Mouse (Mus musculus): ENCODE results near the gene Lingo3. TPM values are rescaled to one million over a fixed set of nuclear protein-coding genes. Genes with fewer than 3 reads are reported as not detected.
A peak's percentile ranks its signal among the peaks of the same experiment; 100 is the strongest.

Gene Lingo3
- polyA plus RNA-seq, 1 experiment from 2014 or later = not detected

DNA sequence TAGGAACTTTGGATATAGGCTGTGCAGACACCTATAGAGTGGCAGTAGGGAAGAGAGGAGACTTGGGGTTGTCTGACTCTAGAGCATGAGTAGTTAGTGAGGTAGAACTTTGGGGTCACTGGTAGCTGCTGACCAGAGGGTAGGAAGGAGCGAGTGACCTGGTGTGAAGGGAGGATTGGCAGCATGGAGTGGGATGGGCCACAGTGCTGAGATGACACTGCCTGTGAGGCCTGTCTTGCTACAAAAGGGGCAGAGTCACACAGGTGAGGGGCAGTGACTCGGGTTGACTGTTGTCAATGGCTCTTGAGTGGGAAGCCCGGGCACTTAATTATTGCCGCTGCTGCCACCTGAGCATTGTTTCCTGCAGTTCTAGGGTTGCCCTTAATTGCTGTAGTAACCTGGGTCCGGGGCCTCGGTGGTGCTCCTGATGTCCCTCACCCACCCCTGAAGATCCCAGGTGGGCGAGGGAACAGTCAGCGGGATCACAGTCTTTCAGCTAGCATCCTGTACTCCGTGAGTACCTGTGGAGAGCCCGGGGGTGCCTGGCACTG lies 15.9 kb downstream of the Lingo3 start:
- no peak for ATAC-seq (ENCODE audit: low read depth)
- no peaks in the 10 kb centered on the region for H3K9me3 ChIP-seq (replicated peaks; ENCODE audit: control insufficient read depth, low read length)
- peak overlapping the region; percentile 86 for H3K4me2 ChIP-seq (ENCODE audit: low read depth, low read length)
- H3K4me3 ChIP-seq (ENCODE audit: low read depth, low read length) = peak overlapping the region; percentile 75
- no peaks in the 10 kb centered on the region; the same call in 1 of the 2 replicates for H3K27me3 ChIP-seq (ENCODE audit: control insufficient read depth, insufficient read depth, low read depth, low read length)
- H3K9ac ChIP-seq (ENCODE audit: low read depth, low read length) = peak overlapping the region; percentile 79
- H3K36me3 ChIP-seq (ENCODE audit: control insufficient read depth, insufficient read depth) = peaks cover 19% of the 10 kb centered on the region
- H3K4me1 ChIP-seq (ENCODE audit: control insufficient read depth, low read depth, low read length) = peaks cover 62% of the 10 kb centered on the region
- H3K27ac ChIP-seq (ENCODE audit: low read length) = peak overlapping the region; percentile 92
- WGBS (ENCODE audit: insufficient replicate concordance) = 76% methylated on average over 10 of the region's 10 CpGs

DNA sequence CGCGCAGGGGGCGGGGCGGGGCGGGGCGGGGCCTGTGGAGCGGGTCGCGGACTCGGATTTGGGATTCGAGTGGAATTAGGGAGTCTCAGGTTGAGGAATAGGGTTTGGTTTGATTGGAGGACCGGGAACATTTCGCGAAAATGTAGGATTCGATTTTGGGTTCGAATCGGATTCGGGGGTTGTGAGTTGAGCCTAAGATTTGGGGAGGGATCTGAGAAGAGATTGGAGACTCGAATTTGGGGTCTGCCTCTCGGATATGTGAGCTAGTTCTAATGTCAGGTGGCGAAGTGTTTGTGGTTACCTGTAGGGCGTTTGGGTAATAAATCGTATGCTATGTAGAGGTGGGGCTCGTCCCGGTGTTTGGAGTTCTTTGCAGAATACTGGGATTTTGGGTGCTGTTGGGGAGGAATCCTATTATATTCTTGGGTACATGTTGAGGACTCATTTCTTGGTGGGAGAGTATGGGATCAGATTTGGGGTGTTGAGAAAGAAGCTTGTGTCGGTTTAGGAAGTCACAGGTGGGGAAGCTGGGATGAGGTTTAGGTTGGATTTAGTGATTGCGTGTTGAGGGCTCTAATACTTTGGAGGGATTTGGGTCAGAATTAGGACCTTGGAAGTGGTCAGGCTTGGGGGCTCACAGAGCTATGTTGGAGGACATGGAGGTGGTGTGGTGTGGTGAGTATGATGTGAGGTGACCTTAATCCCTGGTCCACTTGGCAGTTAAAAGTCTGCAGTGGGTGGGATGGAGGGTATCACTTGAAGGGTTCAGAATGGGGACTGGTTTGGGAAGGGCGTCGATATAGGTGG lies 16.6 kb downstream of the Lingo3 start:
- ATAC-seq (ENCODE audit: low read depth) = no peak
- 6% methylated on average over 29 of the region's 29 CpGs for WGBS (ENCODE audit: insufficient replicate concordance)
- Histone ChIP-seq H3K27me3 (ENCODE audit: control insufficient read depth, insufficient read depth, low read depth, low read length) (no peaks in the 10 kb centered on the region), H3K9ac (ENCODE audit: low read depth, low read length) (peak overlapping the region; percentile 79), H3K4me2 (ENCODE audit: low read depth, low read length) (peak overlapping the region; percentile 86), H3K9me3 (replicated peaks; ENCODE audit: control insufficient read depth, low read length) (no peaks in the 10 kb centered on the region), H3K4me1 (ENCODE audit: control insufficient read depth, low read depth, low read length) (peaks cover 65% of the 10 kb centered on the region), H3K36me3 (ENCODE audit: control insufficient read depth, insufficient read depth) (peaks cover 19% of the 10 kb centered on the region), H3K27ac (ENCODE audit: low read length) (peak overlapping the region; percentile 92), H3K4me3 (ENCODE audit: low read depth, low read length) (peak overlapping the region; percentile 75)

DNA sequence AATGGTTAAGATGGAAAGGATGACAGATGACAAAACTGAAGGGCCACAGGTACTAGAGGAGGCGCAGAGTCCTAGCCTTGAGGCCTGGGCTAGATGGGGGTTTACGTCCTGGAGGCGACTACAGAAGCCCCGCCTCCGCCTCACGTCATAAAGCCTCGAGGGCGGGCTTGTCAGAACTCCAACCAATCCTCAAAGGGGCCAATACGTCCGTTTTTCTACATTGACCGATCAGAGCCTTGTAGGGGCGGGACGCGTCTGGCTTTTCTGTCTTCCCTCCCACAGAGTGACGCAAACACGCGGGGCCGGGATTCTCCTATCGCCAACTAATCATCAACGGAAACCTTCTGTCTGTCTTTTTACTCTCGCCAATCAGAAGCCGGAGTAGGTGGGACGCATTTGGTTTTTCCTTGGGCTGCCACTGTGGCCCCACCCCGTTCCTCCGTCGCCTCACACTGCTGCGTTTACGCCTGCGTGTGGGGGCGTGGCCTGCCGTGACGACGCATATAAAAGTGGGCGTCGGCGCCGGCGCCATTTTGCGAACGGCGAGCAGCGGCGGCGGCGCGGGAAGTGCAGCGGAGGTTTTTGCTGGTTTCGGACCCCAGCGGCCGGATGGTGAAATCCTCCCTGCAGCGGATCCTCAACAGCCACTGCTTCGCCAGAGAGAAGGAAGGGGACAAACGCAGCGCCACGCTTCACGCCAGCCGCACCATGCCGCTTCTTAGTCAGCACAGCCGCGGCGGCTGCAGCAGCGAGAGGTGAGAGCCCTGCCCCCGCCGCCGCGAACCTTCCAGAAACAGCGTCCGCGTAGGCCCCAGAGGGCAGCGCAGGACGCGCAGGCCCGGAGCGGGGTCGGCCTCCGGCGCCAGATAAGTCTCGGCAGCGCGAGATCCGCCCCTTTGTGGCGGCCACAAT lies 17.4 kb downstream of the Lingo3 start, which contains the start of gene Oaz1:
Gene Oaz1, plus strand, starts transcription at position 506 of the 912 bp plus-strand sequence.
- Histone ChIP-seq H3K9me3 (replicated peaks; ENCODE audit: control insufficient read depth, low read length) (no peaks in the 10 kb centered on the region), H3K4me3 (ENCODE audit: low read depth, low read length) (peak within 1 kb of the TSS; percentile 75), H3K27me3 (ENCODE audit: control insufficient read depth, insufficient read depth, low read depth, low read length) (no peaks in the 10 kb centered on the region), H3K36me3 (ENCODE audit: control insufficient read depth, insufficient read depth) (peaks cover 19% of the 10 kb centered on the region), H3K4me2 (ENCODE audit: low read depth, low read length) (peak within 1 kb of the TSS; percentile 86), H3K27ac (ENCODE audit: low read length) (peak within 1 kb of the TSS; percentile 92), H3K9ac (ENCODE audit: low read depth, low read length) (peak within 1 kb of the TSS; percentile 79), H3K4me1 (ENCODE audit: control insufficient read depth, low read depth, low read length) (peaks cover 64% of the 10 kb centered on the region)
- WGBS (ENCODE audit: insufficient replicate concordance) = under 1% methylated on average over 76 of the region's 82 CpGs
- peak; percentile 92 for ATAC-seq (ENCODE audit: low read depth)

DNA sequence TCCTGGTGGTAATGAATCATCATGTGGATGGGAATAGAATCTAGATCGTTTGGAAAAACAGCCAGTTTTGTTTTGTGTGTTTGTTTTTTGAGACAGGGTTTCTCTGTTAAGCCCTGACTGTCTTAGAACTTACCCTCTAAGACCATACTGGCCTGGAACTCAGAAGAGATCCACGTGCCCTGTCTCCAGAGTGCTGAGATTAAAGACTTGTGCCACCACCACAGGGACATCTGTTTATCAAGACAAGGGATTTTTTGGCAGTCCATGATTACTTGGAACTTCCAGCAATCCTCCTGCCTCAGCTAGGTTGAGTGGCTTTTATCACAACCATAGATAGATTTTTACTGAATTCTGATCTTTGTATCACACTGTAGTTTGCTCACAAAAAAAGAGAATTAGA lies 19.0 kb downstream of the Lingo3 start:
- Histone ChIP-seq H3K27ac (ENCODE audit: low read length) (peak overlapping the region; percentile 82), H3K4me3 (ENCODE audit: low read depth, low read length) (no peak overlapping the region), H3K4me1 (ENCODE audit: control insufficient read depth, low read depth, low read length) (peaks cover 54% of the 10 kb centered on the region), H3K9ac (ENCODE audit: low read depth, low read length) (peak overlapping the region; percentile 13; the same call in 1 of the 2 replicates), H3K4me2 (ENCODE audit: low read depth, low read length) (0 out of 2 replicates have a peak overlapping the region, but pooled peaks have one; percentile 33), H3K27me3 (ENCODE audit: control insufficient read depth, insufficient read depth, low read depth, low read length) (no peaks in the 10 kb centered on the region), H3K36me3 (ENCODE audit: control insufficient read depth, insufficient read depth) (peaks cover 12% of the 10 kb centered on the region), H3K9me3 (replicated peaks; ENCODE audit: control insufficient read depth, low read length) (no peaks in the 10 kb centered on the region)
- 31% methylated on average over 2 of the region's 2 CpGs for WGBS (ENCODE audit: insufficient replicate concordance)
- ATAC-seq (ENCODE audit: low read depth) = no peak

DNA sequence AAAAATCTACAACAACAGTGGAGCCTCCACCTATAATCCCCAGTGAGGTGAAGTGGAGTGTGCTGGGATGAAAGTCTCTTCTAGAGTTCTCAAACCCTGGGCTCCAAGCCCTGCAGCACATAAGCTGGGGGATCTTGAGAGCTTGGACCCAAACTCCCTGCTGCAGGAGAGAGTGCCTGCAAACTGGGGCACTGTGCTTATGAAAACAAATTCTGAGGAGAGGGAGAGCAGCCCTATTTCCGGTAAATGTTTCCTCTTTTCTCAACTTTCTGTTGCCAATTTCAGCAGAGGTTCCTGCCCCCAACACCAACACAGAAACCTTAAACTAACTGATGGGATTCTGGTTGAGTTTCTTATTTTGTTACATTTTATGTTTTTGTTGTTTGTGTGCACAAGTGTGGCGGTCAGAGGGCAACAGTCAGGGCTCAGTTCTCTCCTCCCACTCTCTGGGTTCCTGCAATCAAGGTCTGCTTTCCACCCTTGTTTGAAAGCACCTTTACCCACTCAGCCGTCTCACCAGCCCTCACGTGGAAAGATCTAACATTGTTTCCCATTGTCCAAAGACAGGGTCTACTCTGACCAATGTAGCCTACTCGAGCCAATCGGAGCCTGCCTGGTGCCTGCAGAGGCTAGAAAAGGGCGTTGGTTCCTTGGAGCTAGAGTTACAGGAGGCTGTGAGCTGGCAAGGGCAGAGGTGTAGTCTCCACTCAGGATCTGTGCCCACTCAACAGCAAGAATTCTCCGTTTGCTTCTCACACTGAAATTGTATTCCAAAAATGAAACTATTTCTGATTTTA lies 19.8 kb downstream of the Lingo3 start:
- Histone ChIP-seq H3K4me1 (ENCODE audit: control insufficient read depth, low read depth, low read length) (peaks cover 54% of the 10 kb centered on the region), H3K36me3 (ENCODE audit: control insufficient read depth, insufficient read depth) (peaks cover 4% of the 10 kb centered on the region), H3K27ac (ENCODE audit: low read length) (peak overlapping the region; percentile 82), H3K27me3 (ENCODE audit: control insufficient read depth, insufficient read depth, low read depth, low read length) (no peaks in the 10 kb centered on the region), H3K9ac (ENCODE audit: low read depth, low read length) (peak overlapping the region; percentile 13), H3K4me3 (ENCODE audit: low read depth, low read length) (no peak overlapping the region), H3K4me2 (ENCODE audit: low read depth, low read length) (peak overlapping the region; percentile 33), H3K9me3 (replicated peaks; ENCODE audit: control insufficient read depth, low read length) (no peaks in the 10 kb centered on the region)
- ATAC-seq (ENCODE audit: low read depth) = no peak
- 22% methylated on average over 8 of the region's 8 CpGs for WGBS (ENCODE audit: insufficient replicate concordance)

DNA sequence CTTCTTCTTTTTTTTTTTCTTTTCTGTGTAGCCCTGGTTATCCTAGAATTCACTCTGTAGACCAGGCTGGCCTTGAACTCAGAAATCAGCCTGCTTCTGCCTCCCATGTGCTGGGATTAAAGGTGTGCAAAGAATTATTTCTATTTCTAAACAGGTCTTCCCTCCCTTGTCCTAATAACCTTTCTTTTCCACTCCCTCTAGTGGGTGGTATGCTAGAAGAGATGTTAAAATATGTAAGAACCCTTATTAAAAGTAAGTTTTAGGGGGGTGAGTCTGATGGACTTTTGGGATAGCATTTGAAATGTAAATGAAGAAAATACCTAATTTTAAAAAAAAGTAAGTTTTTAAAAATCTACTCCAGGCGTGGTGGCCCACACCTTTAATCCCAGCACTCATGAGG lies 20.5 kb downstream of the Lingo3 start:
- 57% methylated on average over 1 of the region's 1 CpGs for WGBS (ENCODE audit: insufficient replicate concordance)
- peaks cover 59% of the 10 kb centered on the region for H3K4me1 ChIP-seq (ENCODE audit: control insufficient read depth, low read depth, low read length)

DNA sequence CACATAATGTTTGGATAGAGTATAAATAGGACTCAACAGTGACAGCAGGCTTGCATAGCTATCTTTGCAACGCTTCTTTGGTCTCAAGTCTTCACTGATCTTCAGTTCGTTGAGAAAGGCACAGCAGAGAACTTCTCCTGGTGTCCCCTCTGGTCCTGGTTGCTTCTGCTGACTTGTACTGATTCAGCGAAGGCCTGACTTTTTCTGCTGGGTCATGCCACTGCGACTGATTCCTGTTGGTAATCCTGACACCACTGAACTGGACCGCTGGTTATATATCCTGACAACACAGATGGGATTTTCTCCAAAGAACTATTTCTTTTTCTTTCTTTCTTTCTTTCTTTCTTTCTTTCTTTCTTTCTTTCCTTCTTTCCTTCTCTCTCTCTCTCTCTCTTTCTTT lies 21.3 kb downstream of the Lingo3 start:
- 0 out of 2 replicates have a peak overlapping the region, but pooled peaks have one; percentile 13 for H3K9ac ChIP-seq (ENCODE audit: low read depth, low read length)
- H3K27ac ChIP-seq (ENCODE audit: low read length) = peak overlapping the region; percentile 85

More for the DNA sequence above, 20.5 kb downstream of the Lingo3 start:
- no peak overlapping the region for H3K4me2 ChIP-seq (ENCODE audit: low read depth, low read length)
- no peak overlapping the region for H3K4me3 ChIP-seq (ENCODE audit: low read depth, low read length)
- no peaks in the 10 kb centered on the region for H3K27me3 ChIP-seq (ENCODE audit: control insufficient read depth, insufficient read depth, low read depth, low read length)
- ATAC-seq (ENCODE audit: low read depth) = no peak
- H3K27ac ChIP-seq (ENCODE audit: low read length) = peak overlapping the region; percentile 82
- no peaks in the 10 kb centered on the region; the same call in 1 of the 2 replicates for H3K36me3 ChIP-seq (ENCODE audit: control insufficient read depth, insufficient read depth)
- no peak overlapping the region for H3K9ac ChIP-seq (ENCODE audit: low read depth, low read length)
- H3K9me3 ChIP-seq (replicated peaks; ENCODE audit: control insufficient read depth, low read length) = no peaks in the 10 kb centered on the region

DNA sequence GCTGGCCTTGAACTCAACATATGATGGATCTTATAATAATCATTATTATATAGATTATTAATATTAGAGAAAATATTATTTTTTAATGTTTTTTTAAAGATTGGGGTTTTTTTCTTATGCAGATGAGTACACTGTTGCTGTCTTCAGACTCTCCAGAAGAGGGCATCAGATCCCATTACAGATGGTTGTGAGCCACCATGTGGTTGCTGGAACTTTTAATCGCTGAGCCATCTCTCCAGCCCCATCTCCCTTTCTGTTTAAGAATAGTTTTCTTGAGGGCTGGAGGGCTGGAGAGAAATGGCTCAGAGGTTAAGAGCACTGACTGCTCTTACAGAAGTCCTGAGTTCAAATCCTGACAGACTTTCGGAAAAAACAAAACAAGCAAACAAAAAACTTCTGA lies 21.8 kb downstream of the Lingo3 start:
- Histone ChIP-seq H3K4me2 (ENCODE audit: low read depth, low read length) (no peak overlapping the region), H3K9me3 (replicated peaks; ENCODE audit: control insufficient read depth, low read length) (no peaks in the 10 kb centered on the region), H3K27ac (ENCODE audit: low read length) (peak overlapping the region; percentile 85), H3K4me1 (ENCODE audit: control insufficient read depth, low read depth, low read length) (peaks cover 52% of the 10 kb centered on the region), H3K36me3 (ENCODE audit: control insufficient read depth, insufficient read depth) (no peaks in the 10 kb centered on the region), H3K4me3 (ENCODE audit: low read depth, low read length) (no peak overlapping the region), H3K27me3 (ENCODE audit: control insufficient read depth, insufficient read depth, low read depth, low read length) (no peaks in the 10 kb centered on the region), H3K9ac (ENCODE audit: low read depth, low read length) (0 out of 2 replicates have a peak overlapping the region, but pooled peaks have one; percentile 13)
- WGBS (ENCODE audit: insufficient replicate concordance) = 43% methylated on average over 2 of the region's 2 CpGs
- ATAC-seq (ENCODE audit: low read depth) = no peak

More for the DNA sequence above, 21.3 kb downstream of the Lingo3 start:
- 74% methylated on average over 5 of the region's 5 CpGs for WGBS (ENCODE audit: insufficient replicate concordance)
- Histone ChIP-seq H3K9me3 (replicated peaks; ENCODE audit: control insufficient read depth, low read length) (no peaks in the 10 kb centered on the region), H3K4me3 (ENCODE audit: low read depth, low read length) (no peak overlapping the region), H3K4me2 (ENCODE audit: low read depth, low read length) (no peak overlapping the region), H3K36me3 (ENCODE audit: control insufficient read depth, insufficient read depth) (no peaks in the 10 kb centered on the region), H3K4me1 (ENCODE audit: control insufficient read depth, low read depth, low read length) (peaks cover 53% of the 10 kb centered on the region), H3K27me3 (ENCODE audit: control insufficient read depth, insufficient read depth, low read depth, low read length) (no peaks in the 10 kb centered on the region)
- no peak for ATAC-seq (ENCODE audit: low read depth)

All from liver, embryonic 16.5 days (tissue).